Mouse (Mus musculus): ENCODE results near the gene Rnf182. TPM values are rescaled to one million over a fixed set of nuclear protein-coding genes. Genes with fewer than 3 reads are reported as not detected.
A peak's percentile ranks its signal among the peaks of the same experiment; 100 is the strongest.

The Rnf182 gene
- polyA plus RNA-seq, 1 experiment from 2014 or later: 1.1 TPM

GRCm38 (mm10) chr13:43577766-43578165 lies 37.7 kb upstream of the Rnf182 start:
- Histone ChIP-seq H3K9me3 (replicated peaks; ENCODE audit: low read length) (no peaks in the 10 kb centered on the region), H3K4me1 (replicated peaks; ENCODE audit: insufficient read depth, low read length) (no peaks in the 10 kb centered on the region), H3K27me3 (ENCODE audit: insufficient read depth, low read length) (no peaks in the 10 kb centered on the region), H3K36me3 (ENCODE audit: insufficient read depth, low read length) (no peaks in the 10 kb centered on the region), H3K9ac (ENCODE audit: low read depth, low read length) (no peak overlapping the region), H3K4me2 (ENCODE audit: low read length) (no peak overlapping the region), H3K4me3 (replicated peaks; ENCODE audit: low read depth, low read length) (no peak overlapping the region), H3K27ac (no peak overlapping the region)
- TF ChIP-seq CTCF (IDR thresholded peaks at IDR 0.05; ENCODE audit: low read depth): no peak
- WGBS: 89% methylated on average over 12 of the region's 12 CpGs
- no peak for DNase-seq (ENCODE audit: low spot score)
- ATAC-seq (replicated peaks; ENCODE audit: low FRiP score, low read depth): no peak

DNA sequence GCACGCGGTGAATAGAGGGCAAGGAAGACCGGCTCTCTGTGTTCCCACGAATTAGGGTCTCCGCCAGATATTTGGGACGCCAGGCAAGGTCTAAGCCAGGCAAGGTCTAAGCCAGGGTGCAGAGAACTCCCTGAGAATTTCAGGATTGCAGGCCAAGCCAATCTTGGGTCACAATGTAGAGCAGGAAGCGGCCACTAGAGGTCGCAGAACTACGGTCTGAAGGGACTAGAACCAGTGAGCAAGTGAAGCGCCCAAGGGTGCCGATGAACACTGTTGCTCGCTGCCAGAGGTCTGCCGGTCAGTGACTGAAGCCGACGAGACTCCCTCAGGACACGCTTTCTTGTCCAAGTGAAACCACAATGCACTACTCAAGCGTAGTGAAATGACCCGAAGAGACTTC lies 35.8 kb upstream of the Rnf182 start:
- DNase-seq (ENCODE audit: low spot score) (peak; percentile 69), ATAC-seq (replicated peaks; ENCODE audit: low FRiP score, low read depth) (no peak)
- peak; percentile 80 for TF ChIP-seq CTCF (IDR thresholded peaks at IDR 0.05; ENCODE audit: low read depth)
- Histone ChIP-seq H3K27ac (no peak overlapping the region), H3K27me3 (ENCODE audit: insufficient read depth, low read length) (no peaks in the 10 kb centered on the region), H3K9me3 (replicated peaks; ENCODE audit: low read length) (no peaks in the 10 kb centered on the region), H3K4me1 (replicated peaks; ENCODE audit: insufficient read depth, low read length) (no peaks in the 10 kb centered on the region), H3K36me3 (ENCODE audit: insufficient read depth, low read length) (no peaks in the 10 kb centered on the region), H3K9ac (ENCODE audit: low read depth, low read length) (no peak overlapping the region), H3K4me3 (replicated peaks; ENCODE audit: low read depth, low read length) (no peak overlapping the region), H3K4me2 (ENCODE audit: low read length) (0 out of 2 replicates have a peak overlapping the region, but pooled peaks have one; percentile 13)
- whole genome bisulfite sequencing: 24% methylated on average over 18 of the region's 18 CpGs

- H3K27me3 ChIP-seq (ENCODE audit: insufficient read depth, low read length): no peaks in the 10 kb centered on the region
- no peak overlapping the region for H3K4me2 ChIP-seq (ENCODE audit: low read length)
- DNase-seq (ENCODE audit: low spot score): no peak
- no peak overlapping the region for H3K4me3 ChIP-seq (replicated peaks; ENCODE audit: low read depth, low read length)
- 93% methylated on average over 5 of the region's 5 CpGs for WGBS
- TF ChIP-seq CTCF (IDR thresholded peaks at IDR 0.05; ENCODE audit: low read depth): no peak
- ATAC-seq (replicated peaks; ENCODE audit: low FRiP score, low read depth): no peak
- H3K9me3 ChIP-seq (replicated peaks; ENCODE audit: low read length): no peaks in the 10 kb centered on the region
- H3K27ac ChIP-seq: no peak overlapping the region
- H3K4me1 ChIP-seq (replicated peaks; ENCODE audit: insufficient read depth, low read length): no peaks in the 10 kb centered on the region
- no peak overlapping the region for H3K9ac ChIP-seq (ENCODE audit: low read depth, low read length)
- no peaks in the 10 kb centered on the region for H3K36me3 ChIP-seq (ENCODE audit: insufficient read depth, low read length)
Observed at GRCm38 (mm10) chr13:43580661-43581060, 34.8 kb upstream of the Rnf182 start.

GRCm38 (mm10) chr13:43582961-43583360 lies 32.5 kb upstream of the Rnf182 start:
- ATAC-seq (replicated peaks; ENCODE audit: low FRiP score, low read depth): no peak
- no peak overlapping the region for H3K27ac ChIP-seq
- H3K36me3 ChIP-seq (ENCODE audit: insufficient read depth, low read length): no peaks in the 10 kb centered on the region
- no peak overlapping the region for H3K9ac ChIP-seq (ENCODE audit: low read depth, low read length)
- H3K4me3 ChIP-seq (replicated peaks; ENCODE audit: low read depth, low read length): no peak overlapping the region
- H3K9me3 ChIP-seq (replicated peaks; ENCODE audit: low read length): no peaks in the 10 kb centered on the region
- no peak for DNase-seq (ENCODE audit: low spot score)
- H3K4me2 ChIP-seq (ENCODE audit: low read length): no peak overlapping the region
- no peaks in the 10 kb centered on the region for H3K27me3 ChIP-seq (ENCODE audit: insufficient read depth, low read length)
- H3K4me1 ChIP-seq (replicated peaks; ENCODE audit: insufficient read depth, low read length): no peaks in the 10 kb centered on the region
- no peak for TF ChIP-seq CTCF (IDR thresholded peaks at IDR 0.05; ENCODE audit: low read depth)
- 45% methylated on average over 16 of the region's 16 CpGs for WGBS

DNA sequence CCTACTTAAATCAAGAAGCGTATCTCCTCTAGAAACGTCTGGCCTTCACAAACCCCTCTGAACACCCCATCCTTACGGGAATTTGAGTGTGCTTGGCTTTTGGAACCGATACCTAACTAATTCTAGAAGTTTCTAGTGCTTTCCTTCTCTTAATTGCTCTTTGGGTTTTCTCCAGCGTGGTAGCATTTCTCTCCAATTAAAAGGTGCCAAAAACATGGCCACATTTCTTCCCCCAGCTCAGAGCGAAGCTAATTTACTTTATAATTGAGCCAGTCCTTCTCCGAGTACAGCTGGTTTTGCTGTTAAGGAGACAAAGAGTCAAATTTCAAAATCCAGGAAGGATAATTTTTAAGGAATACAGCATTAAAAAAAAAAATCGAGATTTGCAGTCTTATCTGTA lies 32.0 kb upstream of the Rnf182 start:
- Histone ChIP-seq H3K36me3 (ENCODE audit: insufficient read depth, low read length) (no peaks in the 10 kb centered on the region), H3K4me3 (replicated peaks; ENCODE audit: low read depth, low read length) (no peak overlapping the region), H3K9me3 (replicated peaks; ENCODE audit: low read length) (no peaks in the 10 kb centered on the region), H3K4me2 (ENCODE audit: low read length) (no peak overlapping the region), H3K27ac (no peak overlapping the region), H3K9ac (ENCODE audit: low read depth, low read length) (no peak overlapping the region), H3K4me1 (replicated peaks; ENCODE audit: insufficient read depth, low read length) (no peaks in the 10 kb centered on the region), H3K27me3 (ENCODE audit: insufficient read depth, low read length) (no peaks in the 10 kb centered on the region)
- no peak for DNase-seq (ENCODE audit: low spot score)
- no peak for ATAC-seq (replicated peaks; ENCODE audit: low FRiP score, low read depth)
- no peak for TF ChIP-seq CTCF (IDR thresholded peaks at IDR 0.05; ENCODE audit: low read depth)
- 54% methylated on average over 8 of the region's 8 CpGs for WGBS

- Histone ChIP-seq H3K9me3 (replicated peaks; ENCODE audit: low read length) (no peaks in the 10 kb centered on the region), H3K9ac (ENCODE audit: low read depth, low read length) (no peak overlapping the region), H3K4me2 (ENCODE audit: low read length) (no peak overlapping the region), H3K4me3 (replicated peaks; ENCODE audit: low read depth, low read length) (no peak overlapping the region), H3K36me3 (ENCODE audit: insufficient read depth, low read length) (no peaks in the 10 kb centered on the region), H3K27me3 (ENCODE audit: insufficient read depth, low read length) (no peaks in the 10 kb centered on the region), H3K4me1 (replicated peaks; ENCODE audit: insufficient read depth, low read length) (no peaks in the 10 kb centered on the region), H3K27ac (no peak overlapping the region)
- ATAC-seq (replicated peaks; ENCODE audit: low FRiP score, low read depth): no peak
- 79% methylated on average over 2 of the region's 2 CpGs for WGBS
- TF ChIP-seq CTCF (IDR thresholded peaks at IDR 0.05; ENCODE audit: low read depth): no peak
- DNase-seq (ENCODE audit: low spot score): no peak
Observed at GRCm38 (mm10) chr13:43585335-43585734, 30.2 kb upstream of the Rnf182 start.

- DNase-seq (ENCODE audit: low spot score) (no peak), ATAC-seq (replicated peaks; ENCODE audit: low FRiP score, low read depth) (no peak)
- Histone ChIP-seq H3K36me3 (ENCODE audit: insufficient read depth, low read length) (no peaks in the 10 kb centered on the region), H3K4me3 (replicated peaks; ENCODE audit: low read depth, low read length) (no peak overlapping the region), H3K4me2 (ENCODE audit: low read length) (no peak overlapping the region), H3K9ac (ENCODE audit: low read depth, low read length) (no peak overlapping the region), H3K27ac (no peak overlapping the region), H3K9me3 (replicated peaks; ENCODE audit: low read length) (no peaks in the 10 kb centered on the region), H3K27me3 (ENCODE audit: insufficient read depth, low read length) (no peaks in the 10 kb centered on the region), H3K4me1 (replicated peaks; ENCODE audit: insufficient read depth, low read length) (no peaks in the 10 kb centered on the region)
- no peak for TF ChIP-seq CTCF (IDR thresholded peaks at IDR 0.05; ENCODE audit: low read depth)
- 93% methylated on average over 3 of the region's 3 CpGs for WGBS
Observed at GRCm38 (mm10) chr13:43586966-43587365, 28.5 kb upstream of the Rnf182 start.

Data from kidney, postnatal 0 days (tissue).